Mouse (Mus musculus) naive thymus-derived CD4-positive, alpha-beta T cell, adult 5 months (primary cell): ENCODE results near the gene Atg14. TPM values are rescaled to one million over a fixed set of nuclear protein-coding genes. Genes with fewer than 3 reads are reported as not detected.

Experiments used
- polyA plus RNA-seq: library from polyadenylated mRNA; unstranded; fragments of 100-300 nt; shearing (Covaris generic); gene quantifications from one replicate; pipeline ENCODE4 v1.2.1, GENCODE M21; 2017

Gene Atg14
- 24.6 TPM for polyA plus RNA-seq

DNA sequence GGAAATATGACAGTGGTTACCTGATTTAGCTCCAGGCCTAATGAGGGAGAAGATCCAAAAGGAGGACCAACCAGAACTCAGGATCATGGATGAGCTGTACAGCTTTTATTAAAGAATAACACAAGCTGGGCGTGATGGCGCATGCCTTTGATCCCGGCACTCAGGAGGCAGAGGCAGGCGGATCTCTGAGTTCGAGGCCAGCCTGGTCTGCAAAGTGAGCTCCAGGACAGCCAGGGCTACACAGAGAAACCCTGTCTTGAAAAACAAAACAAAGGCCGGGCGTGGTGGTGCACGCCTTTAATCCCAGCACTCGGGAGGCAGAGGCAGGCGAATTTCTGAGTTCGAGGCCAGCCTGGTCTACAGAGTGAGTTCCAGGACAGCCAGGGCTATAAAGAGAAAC is at the start of gene Atg14:
TSS of gene Atg14 (minus strand) at position 101 of the 400 bp plus-strand sequence.

Other genes starting within 250 kb of the Atg14 start
- gene Lgals3, start 202.9 kb downstream of the Atg14 start, polyA plus RNA-seq: not detected
- gene Dlgap5, start 152.2 kb downstream of the Atg14 start, polyA plus RNA-seq: 3.5 TPM
- 74.6 TPM for gene Fbxo34, start 120.2 kb downstream of the Atg14 start, polyA plus RNA-seq
- gene Ktn1, start 77.8 kb upstream of the Atg14 start, polyA plus RNA-seq: 62.9 TPM